Mouse (Mus musculus) embryonic facial prominence, embryonic 14.5 days (tissue): Measurements from ENCODE around the gene Erh. TPM values are rescaled to one million over a fixed set of nuclear protein-coding genes. Genes with fewer than 3 reads are reported as not detected.

Experiments used
- ATAC-seq: fragments of 200-750 bp; cut with Nextera tagmentation; 2 replicates; pipeline ENCODE4 v1.8.0; 2017; ENCODE audit warnings: low read depth, moderate number of reproducible peaks, moderate TSS enrichment
- DNase-seq: peaks from one replicate; pipeline ENCODE4 v3.0.0-alpha.2; 2015; ENCODE audit warnings: low spot score
- H3K27ac ChIP-seq: fragments of 300-500 bp; sonication (generic); replicated peaks from 2 replicates; pipeline ENCODE4 v1.5.1; 2014; ENCODE audit warnings: low read depth, mild to moderate bottlenecking, low read length, moderate library complexity
- H3K27me3 ChIP-seq: fragments of 300-500 bp; sonication (generic); replicated peaks from 2 replicates; pipeline ENCODE4 v1.6.1; 2014; ENCODE audit warnings: low read length; ENCODE audit not compliant: control insufficient read depth, insufficient read depth
- H3K36me3 ChIP-seq: fragments of 300-500 bp; sonication (generic); 2 replicates; pipeline ENCODE4 v1.6.1; 2014; ENCODE audit warnings: low read length, mixed read lengths; ENCODE audit not compliant: control insufficient read depth, insufficient read depth
- H3K4me1 ChIP-seq: fragments of 300-500 bp; sonication (generic); 2 replicates; pipeline ENCODE4 v1.6.1; 2014; ENCODE audit warnings: antibody characterized with exemption, low read length; ENCODE audit not compliant: control insufficient read depth, insufficient read depth
- H3K4me2 ChIP-seq: fragments of 300-500 bp; sonication (generic); 2 replicates; pipeline ENCODE4 v1.6.1; 2014; ENCODE audit warnings: low read depth, mild to moderate bottlenecking, low read length, moderate library complexity, mixed read lengths
- H3K4me3 ChIP-seq: fragments of 300-500 bp; sonication (generic); 2 replicates; pipeline ENCODE4 v1.5.1; 2014; ENCODE audit warnings: low read depth, mild to moderate bottlenecking, low read length
- H3K9ac ChIP-seq: fragments of 300-500 bp; sonication (generic); 2 replicates; pipeline ENCODE4 v1.6.1; 2014; ENCODE audit warnings: low read depth, mild to moderate bottlenecking, low read length, moderate library complexity, mixed read lengths
- H3K9me3 ChIP-seq: fragments of 300-500 bp; sonication (generic); 2 replicates; pipeline ENCODE4 v1.6.1; 2016; ENCODE audit warnings: low read length; ENCODE audit not compliant: control insufficient read depth
- WGBS: fragments of 180-500 bp; shearing (Covaris S2); extraction: QIAGEN DNeasy Blood & Tissue Kit; methylation state at CpG from one replicate; pipeline ENCODE4 v1.1.7; 2014; 5-methylcytosine and 5-hydroxymethylcytosine counted together
- polyA plus RNA-seq: library from polyadenylated mRNA; unstranded; fragments of >200 nt; fragmentation: Nextera tagmentation; extraction: Ambion mirVana; gene quantifications from 2 replicates; pipeline ENCODE4 v1.2.1, GENCODE M21; 2014

The Erh gene
- polyA plus RNA-seq, 1 experiment from 2014 or later = 209 TPM

GRCm38 (mm10) chr12:80604218-80604617 is 39.9 kb downstream of the Erh start:
- DNase-seq = no peak
- WGBS = 88% methylated on average over 2 of the region's 2 CpGs
- H3K27ac ChIP-seq = 0 out of 2 replicates have a peak overlapping the region, but pooled peaks have one; percentile 28
- H3K4me3 ChIP-seq = no peak overlapping the region
- ATAC-seq = no peak
- H3K9ac ChIP-seq = no peak overlapping the region
- no peaks in the 10 kb centered on the region for H3K9me3 ChIP-seq
- no peaks in the 10 kb centered on the region for H3K4me1 ChIP-seq
- no peaks in the 10 kb centered on the region for H3K36me3 ChIP-seq
- H3K4me2 ChIP-seq = no peak overlapping the region
- no peaks in the 10 kb centered on the region for H3K27me3 ChIP-seq

- ATAC-seq = peak; percentile 47; the same call in 1 of the 2 replicates
- H3K9ac ChIP-seq = no peak overlapping the region
- DNase-seq = peak; percentile 58
- no peak overlapping the region for H3K4me2 ChIP-seq
- no peaks in the 10 kb centered on the region for H3K9me3 ChIP-seq
- no peaks in the 10 kb centered on the region for H3K4me1 ChIP-seq
- no peaks in the 10 kb centered on the region for H3K36me3 ChIP-seq
- H3K27me3 ChIP-seq = no peaks in the 10 kb centered on the region
- no peak overlapping the region for H3K4me3 ChIP-seq
- H3K27ac ChIP-seq = no peak overlapping the region
- 31% methylated on average over 4 of the region's 4 CpGs for WGBS
Observed at GRCm38 (mm10) chr12:80603566-80603965, 40.6 kb downstream of the Erh start.

- Histone ChIP-seq H3K4me3 (no peak overlapping the region), H3K36me3 (no peaks in the 10 kb centered on the region), H3K27me3 (no peaks in the 10 kb centered on the region), H3K4me2 (no peak overlapping the region), H3K27ac (no peak overlapping the region), H3K4me1 (no peaks in the 10 kb centered on the region), H3K9me3 (no peaks in the 10 kb centered on the region), H3K9ac (no peak overlapping the region)
- ATAC-seq (no peak), DNase-seq (no peak)
- WGBS = 95% methylated on average over 5 of the region's 5 CpGs
Observed at GRCm38 (mm10) chr12:80602432-80602831, 41.7 kb downstream of the Erh start.

- no peaks in the 10 kb centered on the region for H3K4me1 ChIP-seq
- H3K9me3 ChIP-seq = no peaks in the 10 kb centered on the region
- 74% methylated on average over 9 of the region's 9 CpGs for WGBS
- no peak overlapping the region for H3K27ac ChIP-seq
- ATAC-seq (no peak), DNase-seq (no peak)
- H3K9ac ChIP-seq = no peak overlapping the region
- no peaks in the 10 kb centered on the region for H3K36me3 ChIP-seq
- no peak overlapping the region for H3K4me3 ChIP-seq
- H3K27me3 ChIP-seq = no peaks in the 10 kb centered on the region
- H3K4me2 ChIP-seq = no peak overlapping the region
Observed at GRCm38 (mm10) chr12:80601597-80602269, 42.4 kb downstream of the Erh start.

- Histone ChIP-seq H3K4me1 (no peaks in the 10 kb centered on the region), H3K4me3 (no peak overlapping the region), H3K4me2 (no peak overlapping the region), H3K9me3 (no peaks in the 10 kb centered on the region), H3K9ac (no peak overlapping the region), H3K27ac (no peak overlapping the region; the same call in 1 of the 2 replicates), H3K27me3 (no peaks in the 10 kb centered on the region), H3K36me3 (no peaks in the 10 kb centered on the region)
- WGBS = 48% methylated on average over 6 of the region's 6 CpGs
- peak; percentile 40 for DNase-seq
- no peak for ATAC-seq
Observed at GRCm38 (mm10) chr12:80598756-80599155, 45.4 kb downstream of the Erh start.

GRCm38 (mm10) chr12:80598236-80598635 is 45.9 kb downstream of the Erh start:
- DNase-seq (no peak), ATAC-seq (no peak)
- no peaks in the 10 kb centered on the region for H3K36me3 ChIP-seq
- H3K4me1 ChIP-seq = no peaks in the 10 kb centered on the region
- H3K4me3 ChIP-seq = no peak overlapping the region
- H3K9me3 ChIP-seq = no peaks in the 10 kb centered on the region
- H3K9ac ChIP-seq = no peak overlapping the region
- H3K27me3 ChIP-seq = no peaks in the 10 kb centered on the region
- peak overlapping the region; percentile 33; the same call in 1 of the 2 replicates for H3K27ac ChIP-seq
- 25% methylated on average over 7 of the region's 7 CpGs for WGBS
- no peak overlapping the region for H3K4me2 ChIP-seq

GRCm38 (mm10) chr12:80595968-80596367 is 48.2 kb downstream of the Erh start:
- Histone ChIP-seq H3K4me1 (no peaks in the 10 kb centered on the region), H3K27ac (no peak overlapping the region), H3K4me3 (no peak overlapping the region), H3K36me3 (no peaks in the 10 kb centered on the region), H3K27me3 (no peaks in the 10 kb centered on the region), H3K9ac (no peak overlapping the region), H3K9me3 (no peaks in the 10 kb centered on the region), H3K4me2 (no peak overlapping the region)
- WGBS = 83% methylated on average over 4 of the region's 4 CpGs
- ATAC-seq (no peak), DNase-seq (no peak)

- Histone ChIP-seq H3K27me3 (no peaks in the 10 kb centered on the region), H3K9ac (no peak overlapping the region), H3K9me3 (no peaks in the 10 kb centered on the region), H3K36me3 (0 out of 2 replicates have a peak, but pooled peaks cover 4% of the 10 kb centered on the region), H3K27ac (no peak overlapping the region), H3K4me1 (no peaks in the 10 kb centered on the region), H3K4me3 (no peak overlapping the region), H3K4me2 (no peak overlapping the region)
- ATAC-seq (no peak), DNase-seq (no peak)
- WGBS = 94% methylated on average over 4 of the region's 4 CpGs
Observed at GRCm38 (mm10) chr12:80595566-80595965, 48.6 kb downstream of the Erh start.

- ATAC-seq (no peak), DNase-seq (no peak)
- 0 out of 2 replicates have a peak, but pooled peaks cover 5% of the 10 kb centered on the region for H3K36me3 ChIP-seq
- H3K27me3 ChIP-seq = no peaks in the 10 kb centered on the region
- WGBS = 94% methylated on average over 4 of the region's 4 CpGs
- no peaks in the 10 kb centered on the region for H3K9me3 ChIP-seq
- H3K4me1 ChIP-seq = no peaks in the 10 kb centered on the region
- H3K9ac ChIP-seq = no peak overlapping the region
- no peak overlapping the region for H3K27ac ChIP-seq
- H3K4me3 ChIP-seq = no peak overlapping the region
- H3K4me2 ChIP-seq = no peak overlapping the region
Observed at GRCm38 (mm10) chr12:80594781-80595180, 49.4 kb downstream of the Erh start.
